Mouse (Mus musculus) G1E (cell line): ENCODE measurements around the gene Tmem108. TPM values are rescaled to one million over a fixed set of nuclear protein-coding genes. Genes with fewer than 3 reads are reported as not detected.

Source experiments
- ATAC-seq: 2 replicates; pipeline ENCODE4 v1.8.0; 2016; ENCODE audit warnings: mild to moderate bottlenecking; ENCODE audit not compliant: insufficient number of reproducible peaks, poor library complexity, low FRiP score, severe bottlenecking; ENCODE audit errors: extremely low read depth
- DNase-seq: peaks from one replicate; pipeline ENCODE4 v3.0.0; 2012; ENCODE audit warnings: low spot score
- H3K27me3 ChIP-seq: 2 replicates; pipeline ENCODE4 v1.6.1; 2012; ENCODE audit warnings: mild to moderate bottlenecking, low read length, inconsistent platforms; ENCODE audit not compliant: insufficient read depth
- H3K36me3 ChIP-seq: replicated peaks from 2 replicates; pipeline ENCODE3; 2012; ENCODE audit warnings: mild to moderate bottlenecking, inconsistent platforms
- H3K4me1 ChIP-seq: 2 replicates; pipeline ENCODE4 v1.6.1; 2012; ENCODE audit warnings: low read depth, low read length, inconsistent platforms, mixed read lengths; ENCODE audit not compliant: insufficient read depth
- H3K4me3 ChIP-seq: 2 replicates; pipeline ENCODE4 v1.5.1; 2012; ENCODE audit warnings: low read depth, mild to moderate bottlenecking, inconsistent platforms, low read length, moderate library complexity, mixed read lengths
- H3K9me3 ChIP-seq: replicated peaks from 2 replicates; pipeline ENCODE4 v1.6.1; 2012; ENCODE audit warnings: inconsistent platforms
- CTCF ChIP-seq: IDR thresholded peaks from 2 replicates; pipeline ENCODE4 v1.5.1; 2012; ENCODE audit warnings: low read depth, low read length, inconsistent platforms, mixed read lengths
- GATA1 ChIP-seq: IDR thresholded peaks from 2 replicates; pipeline ENCODE4 v1.6.1; 2012; ENCODE audit warnings: borderline replicate concordance, low read length, inconsistent platforms, mixed read lengths
- GATA2 ChIP-seq: IDR thresholded peaks from 2 replicates; pipeline ENCODE4 v1.6.1; 2012; ENCODE audit warnings: low read depth, low read length, inconsistent platforms, borderline replicate concordance
- POLR2AphosphoS5 ChIP-seq: IDR thresholded peaks from 2 replicates; pipeline ENCODE4 v1.6.1; 2012; ENCODE audit warnings: low read depth, low read length, inconsistent platforms; ENCODE audit not compliant: insufficient replicate concordance
- TAL1 ChIP-seq: conservative IDR thresholded peaks from 2 replicates; pipeline ENCODE4 v1.6.1; 2012; ENCODE audit warnings: low read depth, low read length, inconsistent platforms, mixed read lengths
- polyA plus RNA-seq: library from polyadenylated mRNA; stranded (reverse); fragments of >175 nt; gene quantifications from 2 replicates; pipeline ENCODE4 v1.2.3, GENCODE M21; 2012
- total RNA-seq, 2 experiments: library from RNA; stranded (forward) in 1 of 2; stranded (reverse) in 1 of 2; fragments of 200-1000 nt in 1 of 2; fragments of >200 nt in 1 of 2; fragmentation: Nextera tagmentation in 1 of 2; gene quantifications; 2 replicates each; pipeline ENCODE4 v1.2.3; 2014 to 2017

Gene Tmem108
- total and polyA plus RNA-seq, 3 experiments = 0.27 TPM; not detected in 2

DNA sequence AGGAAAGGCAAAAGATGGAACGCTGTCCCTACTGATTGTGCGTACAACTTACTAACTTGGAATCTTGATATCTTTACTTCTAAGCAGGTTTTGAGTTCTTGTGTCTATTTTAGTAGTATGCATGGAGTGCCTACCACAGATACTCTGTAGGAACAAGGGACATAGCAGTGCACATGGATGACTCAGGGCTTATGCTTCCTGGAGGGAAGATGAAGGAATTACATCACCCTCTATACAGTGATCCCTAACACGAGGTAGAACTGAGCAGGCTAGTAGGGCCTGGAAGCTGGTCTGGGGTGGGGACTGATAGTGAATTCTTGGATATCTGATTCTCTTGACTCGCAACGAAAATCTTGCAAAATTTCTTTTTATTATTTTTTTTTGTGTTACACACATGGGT, 185.7 kb downstream of the Tmem108 start:
- Histone ChIP-seq H3K27me3 (no peaks in the 10 kb centered on the region), H3K9me3 (peaks cover 63% of the 10 kb centered on the region), H3K4me1 (no peaks in the 10 kb centered on the region), H3K4me3 (no peak overlapping the region), H3K36me3 (no peaks in the 10 kb centered on the region)
- no peak for DNase-seq
- ATAC-seq = no peak
- TF ChIP-seq CTCF (no peak), POLR2AphosphoS5 (no peak), GATA2 (no peak), TAL1 (no peak), GATA1 (no peak)

- H3K4me1 ChIP-seq = no peaks in the 10 kb centered on the region
- H3K9me3 ChIP-seq = peaks cover 64% of the 10 kb centered on the region
- ATAC-seq (no peak), DNase-seq (no peak)
- no peak overlapping the region for H3K4me3 ChIP-seq
- H3K27me3 ChIP-seq = no peaks in the 10 kb centered on the region
- TF ChIP-seq GATA2 (no peak), POLR2AphosphoS5 (no peak), TAL1 (no peak), GATA1 (no peak), CTCF (no peak)
- no peaks in the 10 kb centered on the region for H3K36me3 ChIP-seq
Measured at GRCm38 (mm10) chr9:103573994-103574750, 187.5 kb downstream of the Tmem108 start.

DNA sequence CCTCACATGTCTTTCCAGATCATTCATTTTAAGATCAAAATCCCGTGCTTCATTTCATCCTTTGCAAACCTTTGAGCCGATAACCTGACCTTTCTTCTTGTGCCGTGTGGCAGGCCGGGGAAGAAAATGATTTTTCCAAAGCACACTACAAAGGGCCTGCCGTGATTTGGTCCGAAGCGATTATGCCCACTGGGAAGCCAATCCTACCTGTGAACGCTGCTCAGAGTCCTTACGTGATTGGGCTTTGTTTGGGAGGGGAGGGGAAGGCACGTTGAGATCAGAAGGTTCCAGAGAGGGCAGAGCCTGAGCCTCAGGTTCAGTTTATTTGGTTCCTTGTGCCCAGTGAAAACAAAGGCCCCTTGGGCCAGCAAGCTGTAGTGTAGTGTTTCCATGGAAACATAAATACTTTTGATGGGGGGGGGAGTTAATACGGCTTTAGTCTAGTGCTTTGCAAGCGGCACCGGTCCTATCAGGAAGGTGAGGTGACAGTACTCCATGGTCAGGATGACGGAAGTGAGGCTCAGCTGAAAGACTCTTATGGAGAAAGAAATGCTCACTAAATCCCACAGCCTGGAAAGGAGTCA, 191.4 kb downstream of the Tmem108 start:
- ATAC-seq (no peak), DNase-seq (no peak)
- peaks cover 59% of the 10 kb centered on the region for H3K9me3 ChIP-seq
- H3K27me3 ChIP-seq = no peaks in the 10 kb centered on the region
- H3K4me1 ChIP-seq = no peaks in the 10 kb centered on the region
- H3K4me3 ChIP-seq = no peak overlapping the region
- no peaks in the 10 kb centered on the region for H3K36me3 ChIP-seq
- TF ChIP-seq CTCF (no peak), GATA2 (no peak), POLR2AphosphoS5 (no peak), GATA1 (no peak), TAL1 (no peak)

DNA sequence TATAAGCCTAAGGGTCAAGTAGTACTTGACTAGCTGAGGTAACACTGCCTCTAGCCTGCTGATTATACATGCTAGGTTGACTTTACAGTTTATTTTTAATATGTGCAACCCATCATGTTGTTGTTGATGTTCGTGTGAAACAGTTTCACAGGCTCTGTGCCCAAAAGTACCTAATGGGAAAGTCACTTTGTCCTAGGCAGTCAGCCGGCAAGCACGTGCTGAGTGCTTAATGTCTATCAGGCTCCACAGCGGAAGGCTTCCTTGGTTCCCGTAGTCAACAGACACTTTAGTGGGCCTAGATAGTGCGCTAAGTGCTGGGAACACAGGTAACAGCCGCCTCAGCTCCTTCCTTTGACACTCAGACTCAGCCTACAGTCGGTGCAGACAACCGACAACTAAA, 192.7 kb downstream of the Tmem108 start:
- no peaks in the 10 kb centered on the region for H3K4me1 ChIP-seq
- DNase-seq (no peak), ATAC-seq (no peak)
- no peaks in the 10 kb centered on the region for H3K36me3 ChIP-seq
- peaks cover 55% of the 10 kb centered on the region for H3K9me3 ChIP-seq
- no peak for TF ChIP-seq CTCF
- TF ChIP-seq GATA2 = no peak
- TF ChIP-seq POLR2AphosphoS5 = no peak
- no peak for TF ChIP-seq GATA1
- TF ChIP-seq TAL1 = no peak
- H3K4me3 ChIP-seq = no peak overlapping the region
- no peaks in the 10 kb centered on the region for H3K27me3 ChIP-seq

GRCm38 (mm10) chr9:103565186-103565585, 196.5 kb downstream of the Tmem108 start:
- H3K4me1 ChIP-seq = no peaks in the 10 kb centered on the region
- TF ChIP-seq TAL1 (no peak), GATA1 (no peak), POLR2AphosphoS5 (no peak), GATA2 (no peak), CTCF (no peak)
- DNase-seq (no peak), ATAC-seq (no peak)
- H3K9me3 ChIP-seq = peaks cover 45% of the 10 kb centered on the region
- no peak overlapping the region for H3K4me3 ChIP-seq
- H3K27me3 ChIP-seq = no peaks in the 10 kb centered on the region
- H3K36me3 ChIP-seq = no peaks in the 10 kb centered on the region

GRCm38 (mm10) chr9:103563864-103564610, 197.6 kb downstream of the Tmem108 start:
- Histone ChIP-seq H3K9me3 (peaks cover 42% of the 10 kb centered on the region), H3K4me1 (no peaks in the 10 kb centered on the region)
- ATAC-seq = no peak

More at GRCm38 (mm10) chr9:103563864-103564610, 197.6 kb downstream of the Tmem108 start:
- no peak for TF ChIP-seq GATA2
- no peak for TF ChIP-seq POLR2AphosphoS5
- no peak for TF ChIP-seq GATA1
- TF ChIP-seq CTCF = no peak
- TF ChIP-seq TAL1 = no peak
- H3K36me3 ChIP-seq = no peaks in the 10 kb centered on the region
- H3K27me3 ChIP-seq = no peaks in the 10 kb centered on the region
- DNase-seq = no peak
- H3K4me3 ChIP-seq = no peak overlapping the region
